In the genomic region with DNA sequence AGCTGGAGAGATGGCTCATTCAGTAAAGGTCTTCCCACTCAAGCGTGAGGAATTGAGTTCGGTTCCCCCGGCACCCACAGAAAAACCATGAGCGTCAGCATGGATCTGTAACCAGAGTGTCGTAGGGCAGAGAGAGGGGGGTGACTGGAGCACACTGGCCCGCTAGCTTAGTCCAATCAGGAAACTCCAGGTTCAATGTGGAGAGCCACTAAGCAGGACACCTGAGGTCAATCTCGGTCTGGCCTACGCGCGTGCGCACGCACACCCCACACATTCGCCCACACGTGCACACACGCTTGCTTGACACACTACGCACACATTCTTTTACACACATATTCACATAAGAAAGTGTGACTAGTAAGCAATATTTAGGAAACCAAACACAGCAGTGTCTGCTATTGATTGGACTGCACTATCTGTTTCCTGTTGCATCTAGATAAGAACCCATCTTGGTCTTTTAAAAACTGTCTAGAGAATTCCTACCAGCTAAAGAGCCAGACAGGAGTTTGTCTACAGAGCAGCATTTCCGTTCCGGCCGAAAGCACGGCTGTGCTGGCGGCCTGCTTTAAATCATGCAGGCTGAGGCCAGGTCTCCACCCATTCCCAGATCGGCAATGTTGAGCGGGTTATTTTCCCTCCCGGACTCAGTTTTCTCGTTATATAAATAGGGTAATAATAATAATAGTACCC, we compare ENCODE assay signal across 12 mouse cellular contexts. TPM values are rescaled to one million over a fixed set of nuclear protein-coding genes. Genes with fewer than 3 reads are reported as not detected.
DNase-seq lines count a peak whose midpoint lies in the region; ATAC-seq and TF ChIP-seq lines count a peak whose summit lies in the region.
"Had no signal": no experiment of that assay in that cellular context is flagged by ENCODE, and none has a peak within 500 bp of the region (broad histone marks: within the 10 kb centered on the region; RNA-seq: fewer than 3 reads in every experiment).

No protein-coding gene starts in this region.

- H3K36me3 ChIP-seq in embryonic facial prominence, embryonic 11.5 days (replicated peaks; ENCODE audit: control insufficient read depth, insufficient read depth, low read depth, low read length): no peaks in the 10 kb centered on the region
- no peaks in the 10 kb centered on the region for H3K36me3 ChIP-seq in embryonic facial prominence, embryonic 10.5 days (replicated peaks)
- H3K36me3 ChIP-seq in kidney, adult 2 months (ENCODE audit: control insufficient read depth, insufficient read depth, low read length): no peaks in the 10 kb centered on the region
- H3K36me3 ChIP-seq: forebrain, embryonic 15.5 days; G1E had no signal

- no peaks in the 10 kb centered on the region for H3K9me3 ChIP-seq in embryonic facial prominence, embryonic 11.5 days (replicated peaks; ENCODE audit: control insufficient read depth, low read length)
- H3K9me3 ChIP-seq in embryonic facial prominence, embryonic 10.5 days: no peaks in the 10 kb centered on the region
- H3K9me3 ChIP-seq: forebrain, embryonic 15.5 days; G1E had no signal

- peak; percentile 10 for DNase-seq in embryonic facial prominence, embryonic 11.5 days (ENCODE audit: low spot score)
- DNase-seq in embryonic facial prominence, embryonic 10.5 days (ENCODE audit: low spot score): no peak
- peak; percentile 15 for DNase-seq in adrenal gland, postnatal 25 days
- peak; percentile 61 for DNase-seq in kidney, adult 2 months
- DNase-seq in large intestine, adult 2 months (ENCODE audit: low read depth, low spot score): peak; percentile 8
- DNase-seq in spleen, postnatal 14 days (ENCODE audit: low spot score in 2 of 2): no peak
- DNase-seq in layer of hippocampus, postnatal 14 days (ENCODE audit: low spot score in 2 of 2): no peak
- DNase-seq: cerebellum, adult 11 months; heart, postnatal 10 days had no signal

- TF ChIP-seq POLR2A in kidney, adult 2 months (IDR thresholded peaks at IDR 0.05; ENCODE audit: low read depth, low read length): no peak

- H3K4me2 ChIP-seq in embryonic facial prominence, embryonic 11.5 days (ENCODE audit: low read depth, low read length): no peak overlapping the region
- H3K4me2 ChIP-seq: forebrain, embryonic 15.5 days had no signal

- H3K27me3 ChIP-seq in embryonic facial prominence, embryonic 11.5 days (ENCODE audit: control insufficient read depth, insufficient read depth, low read length): no peaks in the 10 kb centered on the region
- no peaks in the 10 kb centered on the region for H3K27me3 ChIP-seq in embryonic facial prominence, embryonic 10.5 days (replicated peaks; ENCODE audit: low read depth, poor library complexity, severe bottlenecking)
- no peaks in the 10 kb centered on the region for H3K27me3 ChIP-seq in kidney, adult 2 months (replicated peaks; ENCODE audit: control insufficient read depth, insufficient read depth, low read length)
- H3K27me3 ChIP-seq: forebrain, embryonic 15.5 days had no signal

- H3K4me3 ChIP-seq in embryonic facial prominence, embryonic 11.5 days (ENCODE audit: low read depth, low read length): no peak overlapping the region
- no peak overlapping the region for H3K4me3 ChIP-seq in embryonic facial prominence, embryonic 10.5 days
- no peak overlapping the region for H3K4me3 ChIP-seq in kidney, adult 2 months (ENCODE audit: insufficient read depth, low read depth, low read length)
- H3K4me3 ChIP-seq: forebrain, embryonic 15.5 days had no signal

- no peaks in the 10 kb centered on the region for H3K4me1 ChIP-seq in embryonic facial prominence, embryonic 11.5 days (ENCODE audit: control insufficient read depth, insufficient read depth, low read length)
- no peaks in the 10 kb centered on the region for H3K4me1 ChIP-seq in embryonic facial prominence, embryonic 10.5 days
- peaks cover 7% of the 10 kb centered on the region; the same call in 1 of the 2 replicates for H3K4me1 ChIP-seq in kidney, adult 2 months (ENCODE audit: control insufficient read depth, insufficient read depth, low read length)
- H3K4me1 ChIP-seq: forebrain, embryonic 15.5 days had no signal

- TF ChIP-seq CTCF in kidney, adult 2 months (conservative IDR thresholded peaks at IDR 0.05; ENCODE audit: insufficient read depth, insufficient read length, low read depth, low read length): no peak

- no peak overlapping the region for H3K27ac ChIP-seq in embryonic facial prominence, embryonic 11.5 days (replicated peaks; ENCODE audit: low read depth, low read length)
- H3K27ac ChIP-seq in embryonic facial prominence, embryonic 10.5 days (replicated peaks): no peak overlapping the region
- no peak overlapping the region for H3K27ac ChIP-seq in kidney, adult 2 months (ENCODE audit: insufficient read depth, low read depth, low read length)
- H3K27ac ChIP-seq: forebrain, embryonic 15.5 days had no signal

- no peak for ATAC-seq in embryonic facial prominence, embryonic 11.5 days (replicated peaks; ENCODE audit: insufficient number of reproducible peaks, low FRiP score, low TSS enrichment, low read depth)
- ATAC-seq in megakaryocyte, adult 5-6 weeks (ENCODE audit: poor library complexity, severe bottlenecking): no peak
- ATAC-seq: forebrain, embryonic 15.5 days had no signal

- WGBS in embryonic facial prominence, embryonic 11.5 days: 89% methylated on average over 25 of the region's 25 CpGs
- WGBS in embryonic facial prominence, embryonic 10.5 days: 90% methylated on average over 25 of the region's 25 CpGs
- 38% methylated on average over 25 of the region's 25 CpGs for WGBS in kidney, adult 2 months
- 37% methylated on average over 25 of the region's 25 CpGs for WGBS in large intestine, adult 2 months

- no peak overlapping the region for H3K9ac ChIP-seq in embryonic facial prominence, embryonic 11.5 days (replicated peaks; ENCODE audit: low read length)
- H3K9ac ChIP-seq: forebrain, embryonic 15.5 days had no signal

RNA-seq across cellular contexts. Expression of gene Fras1, which starts 42.6 kb away (rescaled TPM):
- 13.5 and 15.3 TPM in 2 replicates for polyA plus RNA-seq in embryonic facial prominence, embryonic 11.5 days (2014; fragmentation: Nextera tagmentation; extraction: Ambion mirVana)
- polyA plus RNA-seq in embryonic facial prominence, embryonic 10.5 days (2016; fragmentation: Nextera tagmentation; extraction: Ambion mirVana): 11.1 and 12.8 TPM in 2 replicates
- total RNA-seq in adrenal gland, postnatal 25 days (2021): 2.1 and 3.5 TPM in 2 replicates
- 6.1 and 7.0 TPM in 2 replicates for polyA plus RNA-seq in kidney, adult 2 months (2012; rRNA removed)
- 0.24 and 0.29 TPM in 2 replicates for polyA plus RNA-seq in large intestine, adult 2 months (2012; rRNA removed)
- total RNA-seq in megakaryocyte, adult 5-6 weeks (2015): not detected in 2 replicates
- not detected in 2 replicates for total RNA-seq in megakaryocyte, adult 5-6 weeks (2017)
- total RNA-seq in layer of hippocampus, postnatal 14 days (2021): 10 to 100 TPM; 11.8 to 13.9 TPM

Comparison
In these comparisons a context has a peak if more than half of its experiments do, and no peak if none do; other contexts are left out.
1. DNase-seq: peak in embryonic facial prominence, embryonic 11.5 days (single experiment), adrenal gland, postnatal 25 days (single experiment), kidney, adult 2 months (single experiment) and large intestine, adult 2 months (single experiment); none in embryonic facial prominence, embryonic 10.5 days (single experiment), spleen, postnatal 14 days (0 of 2) and layer of hippocampus, postnatal 14 days (0 of 2).